ENCODE assay signal across 1 mouse cellular context in the genomic region with DNA sequence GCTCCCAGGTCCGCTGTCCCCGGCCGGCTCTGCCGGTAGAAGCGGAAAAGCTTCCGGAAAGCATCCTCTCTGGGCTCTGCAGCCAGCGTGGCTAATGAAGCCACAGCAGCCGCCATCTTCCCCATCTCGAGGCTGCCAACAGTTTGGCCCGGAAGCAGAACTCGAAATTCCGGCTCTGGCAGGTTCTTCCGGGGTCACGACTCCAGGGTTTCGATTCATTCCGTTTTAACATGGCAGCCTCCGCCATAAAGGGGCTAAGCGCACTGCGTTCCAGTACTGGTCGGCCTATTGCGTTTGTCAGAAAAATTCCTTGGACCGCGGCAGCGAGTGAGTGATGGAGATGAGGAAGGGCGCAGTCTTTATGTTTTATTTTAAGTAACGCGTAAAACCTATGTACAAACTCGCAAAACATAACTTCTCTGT.
TF ChIP-seq lines count a peak whose summit lies in the region.

A gene (plus strand): TSS at position 197 of the 423 bp plus-strand sequence.
A gene (minus strand): TSS at position 318 of the 423 bp plus-strand sequence.

TF ChIP-seq in CH12.LX, 34 proteins besides CTCF, POLR2A, EP300 and RAD21 (continued from another document):
- no peak for TF ChIP-seq MAFK (IDR thresholded peaks at IDR 0.05; ENCODE audit: insufficient replicate concordance, low read length)
- no peak for TF ChIP-seq MAZ (IDR thresholded peaks at IDR 0.05; ENCODE audit: low read depth, low read length)
- TF ChIP-seq JUND (conservative IDR thresholded peaks at IDR 0.05; ENCODE audit: low read depth, low read length) = no peak
- no peak for TF ChIP-seq USF1 (IDR thresholded peaks at IDR 0.05; ENCODE audit: low read depth, low read length)
- TF ChIP-seq CHD1 (IDR thresholded peaks at IDR 0.05; ENCODE audit: low read depth, low read length) = peak; percentile 43; the same call in 1 of the 2 replicates
- TF ChIP-seq USF2 (conservative IDR thresholded peaks at IDR 0.05; ENCODE audit: low read depth, low read length) = no peak
- TF ChIP-seq GABPA (IDR thresholded peaks at IDR 0.05; ENCODE audit: insufficient replicate concordance, low read depth, low read length) = no peak; the same call in 1 of the 2 replicates
- TF ChIP-seq E2F4 (IDR thresholded peaks at IDR 0.05; ENCODE audit: insufficient replicate concordance, low read depth, low read length) = no peak
- no peak for TF ChIP-seq PAX5 (IDR thresholded peaks at IDR 0.05; ENCODE audit: low read length)
- TF ChIP-seq NRF1 (IDR thresholded peaks at IDR 0.05; ENCODE audit: low read depth, low read length) = peak; percentile 69
- peak; percentile 91 for TF ChIP-seq ELF1 (IDR thresholded peaks at IDR 0.05; ENCODE audit: low read depth, low read length)
- no peak for TF ChIP-seq JUN (IDR thresholded peaks at IDR 0.05; ENCODE audit: insufficient read depth, low read depth, low read length)
- TF ChIP-seq SMC3 (IDR thresholded peaks at IDR 0.05; ENCODE audit: low read depth, low read length) = no peak
- no peak for TF ChIP-seq BHLHE40 (IDR thresholded peaks at IDR 0.05; ENCODE audit: low read depth, low read length)
- TF ChIP-seq IRF4 (IDR thresholded peaks at IDR 0.05; ENCODE audit: low read depth, low read length) = peak; percentile 86
- 0 out of 2 replicates have a peak, but pooled peaks have one; percentile 50 for TF ChIP-seq RCOR1 (conservative IDR thresholded peaks at IDR 0.05; ENCODE audit: low read depth, low read length)
- TF ChIP-seq MXI1 (IDR thresholded peaks at IDR 0.05; ENCODE audit: low read depth, low read length) = peak; percentile 64
- TF ChIP-seq TBP (conservative IDR thresholded peaks at IDR 0.05; ENCODE audit: low read depth, low read length) = peak; percentile 95
- peak; percentile 94 for TF ChIP-seq CHD2 (IDR thresholded peaks at IDR 0.05; ENCODE audit: low read length)
- TF ChIP-seq MAX (IDR thresholded peaks at IDR 0.05; ENCODE audit: low read length) = peak; percentile 40; the same call in 1 of the 2 replicates
- peak; percentile 93 for TF ChIP-seq SIN3A (IDR thresholded peaks at IDR 0.05; ENCODE audit: low read length)
- TF ChIP-seq UBTF (IDR thresholded peaks at IDR 0.05; ENCODE audit: low read depth, low read length) = 0 out of 2 replicates have a peak, but pooled peaks have one; percentile 5
- TF ChIP-seq HCFC1 (IDR thresholded peaks at IDR 0.05; ENCODE audit: low read depth, low read length) = peak; percentile 95
